Mouse (Mus musculus): ENCODE measurements around the gene Rbm3.
"Not testable (repeated sequence)": the region's sequence is repeated elsewhere in the genome, so short reads cannot be mapped to it uniquely, and the experiment has no call there.

Rbm3 gene

GRCm38 (mm10) chrX:8131393-8131792 lies 14.3 kb downstream of the Rbm3 start:
- DNase-seq (ENCODE audit: low spot score) = no peak

DNA sequence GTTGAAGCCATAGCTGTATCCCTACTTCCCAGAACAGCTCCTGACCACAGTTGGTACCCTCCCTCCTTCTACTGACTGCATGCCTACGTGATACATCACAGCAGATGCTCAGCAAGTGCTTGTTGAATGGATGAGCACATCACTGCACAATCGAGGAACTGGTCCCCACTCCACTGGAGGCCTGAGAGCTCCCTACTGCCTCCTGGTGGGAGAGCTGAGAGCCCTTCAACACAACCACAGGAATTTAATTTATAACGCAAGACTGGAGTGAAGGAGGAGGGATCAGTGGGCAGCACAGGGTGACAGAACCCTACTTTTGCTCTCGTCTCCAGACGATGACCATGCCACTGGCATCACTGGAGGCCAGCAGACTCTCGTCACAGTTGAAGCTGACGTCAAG lies 20.4 kb downstream of the Rbm3 start:
- no peak for DNase-seq (ENCODE audit: low spot score)

DNA sequence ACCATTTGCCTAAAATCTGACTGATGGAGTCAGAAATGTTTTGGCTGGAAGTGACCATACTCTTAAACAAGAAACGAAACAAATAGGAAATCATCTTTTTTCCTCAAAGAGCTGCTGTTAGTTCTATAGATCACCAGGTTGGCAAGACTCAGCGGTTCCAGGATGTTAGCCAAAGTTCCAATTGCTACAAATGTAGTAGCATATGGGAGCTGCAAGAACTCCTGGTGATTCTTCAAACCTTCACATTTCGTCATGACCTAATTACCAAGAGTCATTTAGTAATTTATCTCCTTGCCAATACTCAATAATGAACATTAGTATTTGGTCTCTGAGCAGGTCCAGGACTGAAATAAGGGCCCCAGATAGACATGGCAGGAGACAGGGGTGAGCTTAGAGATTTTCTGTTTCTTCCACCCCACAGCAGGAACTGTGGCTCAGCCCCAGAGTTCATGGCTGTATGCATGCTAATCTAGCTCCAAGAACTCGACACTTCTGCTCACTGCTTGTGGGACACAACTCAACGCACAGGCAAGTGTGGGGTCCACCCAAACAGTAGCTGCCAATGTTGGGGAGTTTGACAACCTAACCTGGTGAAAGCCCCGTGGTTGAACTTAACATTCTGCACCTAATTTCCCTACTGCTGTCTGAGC lies 21.7 kb downstream of the Rbm3 start:
- no peak for DNase-seq (ENCODE audit: low spot score)

DNA sequence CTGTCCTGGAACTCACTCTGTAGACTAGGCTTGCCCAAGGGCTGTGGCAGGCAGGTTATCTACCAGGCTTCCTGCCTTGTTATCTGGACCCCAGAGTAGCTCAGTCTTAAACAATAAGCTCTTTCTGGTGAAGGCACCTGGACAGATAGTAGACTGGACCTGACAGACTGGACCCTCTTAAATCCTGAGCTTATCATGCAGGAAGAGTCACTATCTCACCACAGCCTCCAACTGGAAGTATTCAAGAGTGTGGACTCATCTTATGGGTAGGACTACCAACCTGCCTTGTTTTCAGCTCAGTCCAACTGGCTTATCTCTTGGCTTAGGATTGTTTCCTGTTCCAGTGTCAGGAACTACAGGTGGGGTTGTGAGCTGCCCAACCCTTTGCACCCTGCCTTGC lies 28.4 kb downstream of the Rbm3 start:
- no peak for DNase-seq (ENCODE audit: low spot score)

- DNase-seq (ENCODE audit: low spot score) = no peak
These were observed 30.4 kb downstream of the Rbm3 start for GRCm38 (mm10) chrX:8115275-8115674.

DNA sequence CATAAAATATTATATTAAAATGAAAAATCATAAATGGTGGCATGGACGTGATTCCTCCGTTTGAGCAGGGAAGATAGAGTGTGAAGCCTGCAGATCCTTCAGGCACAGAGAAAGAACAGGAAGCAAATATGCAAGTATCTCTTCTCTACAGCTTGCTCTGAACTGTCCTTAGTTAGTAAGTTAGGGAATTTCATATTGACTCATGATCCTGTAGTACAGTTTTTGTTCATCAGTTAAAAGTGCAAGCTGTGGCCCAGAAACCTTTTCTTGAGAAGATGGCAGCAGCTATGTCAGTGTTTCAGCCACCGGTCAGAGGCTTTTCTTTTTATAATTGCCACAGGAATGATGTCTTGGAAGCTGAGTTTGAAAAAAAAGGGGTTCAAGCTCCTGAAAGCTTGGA lies 40.7 kb downstream of the Rbm3 start:
- DNase-seq (ENCODE audit: low spot score) = no peak

GRCm38 (mm10) chrX:8102213-8102668 lies 43.4 kb downstream of the Rbm3 start:
- no peak for DNase-seq (ENCODE audit: low spot score)

DNA sequence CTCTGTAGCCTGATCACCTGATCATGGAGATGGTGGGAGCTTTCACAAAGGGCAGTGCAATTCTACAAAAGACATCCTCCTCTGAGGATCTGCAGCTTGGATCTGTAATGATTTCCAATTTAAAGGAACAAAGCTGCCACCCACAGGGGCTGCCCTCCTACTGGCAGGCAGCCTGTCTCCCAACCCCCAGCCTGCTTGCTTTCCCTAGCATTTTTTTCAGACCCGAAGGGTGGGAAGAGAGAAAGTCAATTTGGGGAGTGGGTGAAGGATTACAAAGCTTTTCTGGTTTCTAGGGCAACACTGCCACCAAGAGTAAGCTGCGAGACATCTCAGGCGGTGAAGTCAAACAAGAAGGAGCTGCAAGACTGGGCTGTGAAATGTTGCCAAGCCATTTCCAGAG lies 44.7 kb downstream of the Rbm3 start:
- no peak for DNase-seq (ENCODE audit: low spot score)

DNA sequence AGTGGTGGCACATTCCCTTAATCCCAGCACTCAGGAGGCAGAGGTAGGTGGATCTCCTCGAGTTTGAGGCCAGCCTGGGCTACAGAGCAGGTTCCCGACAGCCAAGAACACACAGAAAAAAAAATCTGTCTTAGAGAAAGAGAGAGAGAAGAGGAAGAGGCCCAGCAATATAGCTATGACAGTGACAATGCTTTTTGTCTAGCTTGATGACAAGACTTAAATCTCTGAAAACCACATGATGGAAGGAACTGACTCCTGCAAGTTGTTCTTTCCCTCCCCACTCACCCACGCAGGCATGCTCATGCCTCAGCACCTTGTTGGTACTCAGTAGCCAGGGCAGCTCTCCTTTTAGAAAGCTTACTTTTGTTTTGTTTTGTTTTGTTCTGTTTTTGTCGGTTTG lies 46.2 kb downstream of the Rbm3 start:
- DNase-seq (ENCODE audit: low spot score) = no peak

- DNase-seq (ENCODE audit: low spot score) = peak; percentile 93
These were observed 48.9 kb downstream of the Rbm3 start for GRCm38 (mm10) chrX:8096787-8097242.

DNA sequence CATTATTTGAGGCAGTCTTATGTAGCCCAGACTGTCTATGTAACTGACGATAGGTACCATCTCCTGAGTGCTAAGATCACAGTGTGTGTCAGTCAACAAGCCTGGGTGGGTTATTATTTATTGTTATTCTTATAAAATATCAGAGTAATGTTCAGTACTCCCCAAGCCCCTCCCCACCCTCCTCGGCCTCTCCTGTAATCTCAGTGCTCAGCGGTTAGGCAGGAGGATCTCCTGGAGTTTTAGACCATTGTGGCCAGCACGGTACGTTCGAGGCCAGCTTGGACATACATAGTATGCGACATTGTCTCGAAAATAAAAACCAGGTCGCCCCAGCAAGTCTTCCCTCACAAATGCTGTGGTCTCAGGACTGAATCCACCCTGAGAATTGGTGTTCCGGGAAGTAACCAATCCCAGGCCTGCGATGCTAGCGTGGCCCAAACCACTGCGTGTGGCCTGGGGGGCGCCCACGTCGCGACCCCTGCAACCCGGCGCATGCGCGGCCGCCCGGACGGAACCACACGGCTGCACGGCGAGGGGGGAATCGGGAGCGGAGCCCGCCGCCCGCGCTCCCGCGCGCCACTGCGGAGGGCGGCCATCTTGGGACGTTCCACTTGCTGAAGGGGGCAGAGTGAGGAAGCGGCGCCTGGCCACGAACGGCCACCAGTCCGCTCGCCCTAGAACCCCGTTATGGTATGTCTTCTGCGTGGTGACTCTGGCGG lies 49.5 kb downstream of the Rbm3 start:
- peak; percentile 76 for DNase-seq (ENCODE audit: low spot score)

DNA sequence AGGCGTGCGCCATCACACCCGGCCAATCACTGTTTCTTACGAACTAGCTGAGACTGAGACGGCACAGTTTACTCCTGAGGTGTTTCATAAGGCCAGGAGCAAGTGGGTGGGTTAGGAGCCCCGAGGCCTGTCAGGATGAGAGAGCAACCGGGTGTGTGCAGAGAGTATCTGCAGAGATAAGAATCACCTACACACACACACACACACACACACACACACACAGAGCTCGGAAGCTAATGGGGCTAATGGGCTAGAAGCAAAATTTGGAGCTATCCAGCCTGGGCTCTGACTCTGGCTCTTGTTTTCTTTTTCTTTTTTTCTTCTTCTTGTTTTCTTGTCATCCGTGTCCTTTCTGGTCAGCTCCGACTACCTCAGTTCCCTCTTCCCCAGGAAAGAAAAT lies 50.1 kb downstream of the Rbm3 start:
- DNase-seq (ENCODE audit: low spot score) = no peak

GRCm38 (mm10) chrX:8090954-8091347 lies 54.7 kb downstream of the Rbm3 start:
- DNase-seq (ENCODE audit: low spot score) = not testable (repeated sequence)

DNA sequence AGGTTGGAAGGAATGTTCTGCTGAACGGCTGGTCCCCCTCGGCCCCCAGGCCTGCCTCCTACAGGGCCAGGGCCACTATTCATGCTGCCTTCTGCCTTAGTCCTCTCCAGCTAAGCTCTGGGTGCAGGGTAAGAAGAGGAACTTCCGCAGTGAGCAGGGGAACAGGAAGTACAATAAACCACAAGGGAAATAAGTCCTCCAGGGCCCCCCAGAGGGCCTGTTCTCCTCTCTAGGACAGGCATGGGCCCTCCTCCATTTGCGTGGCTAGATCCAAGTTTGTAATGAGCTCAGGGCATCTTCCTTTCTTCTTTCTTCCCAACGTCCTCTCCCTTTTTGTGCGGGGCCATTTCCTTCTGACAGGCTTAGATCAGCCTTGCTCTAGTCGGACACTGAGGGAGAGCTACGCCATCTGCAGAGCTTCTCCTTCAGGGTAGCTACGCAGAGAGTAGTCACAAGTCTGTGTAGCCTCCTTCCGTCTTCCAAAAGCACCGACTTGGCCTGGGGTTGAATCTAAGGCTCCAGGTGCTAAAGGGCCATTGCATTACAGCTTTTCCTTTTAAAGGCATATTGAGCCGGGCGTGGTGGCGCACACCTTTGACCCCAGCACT lies 55.2 kb downstream of the Rbm3 start, which contains the start of gene Was:
Was (minus strand) TSS at position 153 of the 608 bp plus-strand sequence.
- DNase-seq (ENCODE audit: low spot score) = no peak

- DNase-seq (ENCODE audit: low spot score) = no peak
These were observed 55.9 kb downstream of the Rbm3 start for GRCm38 (mm10) chrX:8089746-8090145.

Measured in layer of hippocampus, adult 9-10 months (tissue).